Mouse (Mus musculus): Measurements from ENCODE around the gene Ccdc180.

DNA sequence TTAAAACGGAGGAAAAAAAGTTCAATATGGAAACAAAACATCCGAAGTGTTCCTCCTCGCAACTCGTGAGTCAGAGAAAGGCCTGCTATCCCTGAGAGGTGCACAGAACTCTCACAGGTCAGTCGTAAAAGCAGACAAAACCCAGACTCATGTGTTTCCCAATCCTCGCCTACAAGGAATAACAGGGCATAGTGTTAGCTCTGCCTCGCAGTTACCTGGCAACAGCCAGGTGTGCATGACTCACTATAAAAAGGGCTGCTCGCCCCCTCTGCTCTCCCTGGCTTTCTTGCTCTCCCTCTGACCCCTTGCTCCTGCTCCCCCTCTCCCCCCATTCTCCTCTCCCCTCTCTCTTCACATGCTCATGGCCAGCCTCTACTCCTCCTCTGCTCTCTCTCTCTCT lies 57.6 kb downstream of the Ccdc180 start:
- TF ChIP-seq GATA1 (IDR thresholded peaks at IDR 0.05; ENCODE audit: borderline replicate concordance, low read length) (no peak), FLI1 (IDR thresholded peaks at IDR 0.05; ENCODE audit: low read length) (no peak)
